Mouse (Mus musculus) cerebellum, adult 2 months (tissue): ENCODE data around the gene Rhoa.

Source experiments
- CTCF ChIP-seq: fragments of 200-500 bp; IDR thresholded peaks from 2 replicates; pipeline ENCODE4 v1.5.1; 2011; ENCODE audit warnings: low read depth, mild to moderate bottlenecking, control low read depth, low read length, moderate library complexity, borderline replicate concordance; ENCODE audit not compliant: insufficient read depth
- POLR2A ChIP-seq: fragments of 200-500 bp; IDR thresholded peaks from 2 replicates; pipeline ENCODE4 v1.6.1; 2011; ENCODE audit warnings: low read length, control low read depth, borderline replicate concordance; ENCODE audit not compliant: insufficient read depth

GRCm38 (mm10) chr9:108324784-108325183 lies 18.9 kb downstream of the Rhoa start:
- TF ChIP-seq POLR2A, result no peak
- TF ChIP-seq CTCF, result no peak
